Mouse (Mus musculus) stomach, postnatal 0 days (tissue): ENCODE data around the gene Celf2. TPM values are rescaled to one million over a fixed set of nuclear protein-coding genes. Genes with fewer than 3 reads are reported as not detected.

Source experiments
- ATAC-seq: fragments of 200-750 bp; cut with Nextera tagmentation; 2 replicates; pipeline ENCODE4 v1.8.0; 2017; ENCODE audit not compliant: low FRiP score, low TSS enrichment
- DNase-seq: peaks from one replicate; pipeline ENCODE4 v3.0.0-alpha.2; 2016; ENCODE audit warnings: low spot score
- H3K27ac ChIP-seq: fragments of 300-500 bp; sonication (generic); replicated peaks from 2 replicates; pipeline ENCODE4 v1.5.1; 2014; ENCODE audit warnings: mild to moderate bottlenecking, control low read depth
- H3K27me3 ChIP-seq: fragments of 300-500 bp; sonication (generic); 2 replicates; pipeline ENCODE4 v1.6.1; 2014; ENCODE audit warnings: low read length; ENCODE audit not compliant: control insufficient read depth, insufficient read depth
- H3K36me3 ChIP-seq: fragments of 300-500 bp; sonication (generic); 2 replicates; pipeline ENCODE4 v1.6.1; 2014; ENCODE audit warnings: low read length, mixed read lengths; ENCODE audit not compliant: control insufficient read depth, insufficient read depth
- H3K4me1 ChIP-seq: fragments of 300-500 bp; sonication (generic); replicated peaks from 2 replicates; pipeline ENCODE4 v1.6.1; 2014; ENCODE audit warnings: antibody characterized with exemption; ENCODE audit not compliant: control insufficient read depth, insufficient read depth
- H3K4me2 ChIP-seq: fragments of 300-500 bp; sonication (generic); replicated peaks from 2 replicates; pipeline ENCODE4 v1.6.1; 2014; ENCODE audit warnings: low read depth, mild to moderate bottlenecking, control low read depth, moderate library complexity
- H3K4me3 ChIP-seq: fragments of 300-500 bp; sonication (generic); 2 replicates; pipeline ENCODE4 v1.5.1; 2014; ENCODE audit warnings: low read depth, low read length, control low read depth
- H3K9ac ChIP-seq: fragments of 300-500 bp; sonication (generic); 2 replicates; pipeline ENCODE4 v1.6.1; 2014; ENCODE audit warnings: mild to moderate bottlenecking, low read length, control low read depth, mixed read lengths
- H3K9me3 ChIP-seq: fragments of 300-500 bp; sonication (generic); 2 replicates; pipeline ENCODE4 v1.6.1; 2016; ENCODE audit warnings: low read length; ENCODE audit not compliant: control insufficient read depth
- CTCF ChIP-seq: IDR thresholded peaks from 2 replicates; pipeline ENCODE4 v1.5.1; 2016; ENCODE audit warnings: antibody characterized with exemption, low read depth, mild to moderate bottlenecking, moderate library complexity
- EP300 ChIP-seq: optimal IDR thresholded peaks from 2 replicates; pipeline ENCODE3; 2016; ENCODE audit warnings: antibody characterized with exemption
- WGBS: fragments of 180-500 bp; shearing (Covaris S2); extraction: QIAGEN DNeasy Blood & Tissue Kit; methylation state at CpG from one replicate; pipeline ENCODE4 v1.1.7; 2014; 5-methylcytosine and 5-hydroxymethylcytosine counted together
- polyA plus RNA-seq: library from polyadenylated mRNA; unstranded; fragments of >200 nt; fragmentation: Nextera tagmentation; extraction: Ambion mirVana; gene quantifications from 2 replicates; pipeline ENCODE4 v1.2.1, GENCODE M21; 2015

Celf2 gene
- polyA plus RNA-seq, 1 experiment from 2014 or later: 23.4 TPM

- no peak overlapping the region for H3K4me2 ChIP-seq
Observed at GRCm38 (mm10) chr2:6875071-6875611, 634.2 kb downstream of the Celf2 start.

GRCm38 (mm10) chr2:6874266-6874955 is 635.0 kb downstream of the Celf2 start:
- WGBS: 64% methylated on average over 10 of the region's 10 CpGs
- DNase-seq (no peak), ATAC-seq (no peak)
- Histone ChIP-seq H3K9ac (no peak overlapping the region), H3K4me1 (no peaks in the 10 kb centered on the region), H3K27ac (no peak overlapping the region), H3K9me3 (no peaks in the 10 kb centered on the region), H3K27me3 (no peaks in the 10 kb centered on the region), H3K4me3 (no peak overlapping the region), H3K36me3 (no peaks in the 10 kb centered on the region), H3K4me2 (no peak overlapping the region)
- TF ChIP-seq CTCF (no peak), EP300 (no peak)

More at GRCm38 (mm10) chr2:6875071-6875611, 634.2 kb downstream of the Celf2 start:
- H3K4me1 ChIP-seq: no peaks in the 10 kb centered on the region
- no peak for DNase-seq
- H3K36me3 ChIP-seq: no peaks in the 10 kb centered on the region
- H3K9me3 ChIP-seq: no peaks in the 10 kb centered on the region
- TF ChIP-seq CTCF: no peak
- no peak for TF ChIP-seq EP300
- H3K27me3 ChIP-seq: no peaks in the 10 kb centered on the region
- no peak overlapping the region for H3K27ac ChIP-seq
- WGBS: 62% methylated on average over 11 of the region's 11 CpGs
- H3K4me3 ChIP-seq: no peak overlapping the region
- ATAC-seq: no peak
- no peak overlapping the region for H3K9ac ChIP-seq

GRCm38 (mm10) chr2:6873711-6874110 is 635.7 kb downstream of the Celf2 start:
- no peak overlapping the region for H3K9ac ChIP-seq
- TF ChIP-seq EP300 (no peak), CTCF (no peak)
- H3K4me3 ChIP-seq: no peak overlapping the region
- H3K4me1 ChIP-seq: no peaks in the 10 kb centered on the region
- H3K9me3 ChIP-seq: no peaks in the 10 kb centered on the region
- no peak for ATAC-seq
- H3K27me3 ChIP-seq: no peaks in the 10 kb centered on the region
- H3K27ac ChIP-seq: no peak overlapping the region
- no peaks in the 10 kb centered on the region for H3K36me3 ChIP-seq
- no peak for DNase-seq
- no peak overlapping the region for H3K4me2 ChIP-seq
- 89% methylated on average over 1 of the region's 1 CpGs for WGBS

- Histone ChIP-seq H3K27me3 (no peaks in the 10 kb centered on the region), H3K9ac (peak overlapping the region; percentile 80), H3K4me1 (no peaks in the 10 kb centered on the region), H3K36me3 (no peaks in the 10 kb centered on the region), H3K27ac (no peak overlapping the region), H3K4me2 (peak overlapping the region; percentile 90), H3K9me3 (no peaks in the 10 kb centered on the region), H3K4me3 (peak overlapping the region; percentile 79)
- 22% methylated on average over 10 of the region's 10 CpGs for WGBS
- no peak for ATAC-seq
- no peak for DNase-seq
- no peak for TF ChIP-seq CTCF
Observed at GRCm38 (mm10) chr2:6872894-6873255, 636.5 kb downstream of the Celf2 start.

- DNase-seq (peak; percentile 86), ATAC-seq (peak; percentile 97)
- H3K4me2 ChIP-seq: peak overlapping the region; percentile 90
- peak overlapping the region; percentile 85 for H3K27ac ChIP-seq
- under 1% methylated on average over 64 of the region's 124 CpGs for WGBS
- TF ChIP-seq CTCF (no peak), EP300 (no peak)
- no peaks in the 10 kb centered on the region for H3K4me1 ChIP-seq
- H3K9ac ChIP-seq: peak overlapping the region; percentile 80
- no peaks in the 10 kb centered on the region for H3K27me3 ChIP-seq
- H3K36me3 ChIP-seq: no peaks in the 10 kb centered on the region
- H3K9me3 ChIP-seq: no peaks in the 10 kb centered on the region
- peak overlapping the region; percentile 79 for H3K4me3 ChIP-seq
Observed at GRCm38 (mm10) chr2:6872131-6872893, 637.1 kb downstream of the Celf2 start.
